Mouse (Mus musculus) layer of hippocampus, postnatal 25 days (tissue): ENCODE results near the gene Mau2. TPM values are rescaled to one million over a fixed set of nuclear protein-coding genes. Genes with fewer than 3 reads are reported as not detected.

Experiments used
- DNase-seq, 2 experiments: peaks; one replicate each; pipeline ENCODE4 v3.0.0; 2022; ENCODE audit warnings: mixed read lengths in 2 of 2, low spot score in 1 of 2; ENCODE audit errors: extremely low spot score in 1 of 2
- total RNA-seq, 2 experiments: library from RNA; stranded (reverse); gene quantifications; 2 replicates each; pipeline ENCODE4 v1.2.3; 2021

Mau2 gene
- total RNA-seq, 2 experiments from 2014 or later = 77.2 to 83.9 TPM

GRCm38 (mm10) chr8:69978456-69978855, 64.1 kb downstream of the Mau2 start:
- no peak for DNase-seq

GRCm38 (mm10) chr8:69974806-69975205, 67.7 kb downstream of the Mau2 start:
- no peak for DNase-seq

GRCm38 (mm10) chr8:69974194-69974614, 68.3 kb downstream of the Mau2 start:
- DNase-seq = peak; percentile 77 to 78

- DNase-seq = peak in 1 of 2 experiments; percentile 14
Measured at GRCm38 (mm10) chr8:69973442-69974161, 68.9 kb downstream of the Mau2 start.

- DNase-seq = no peak
Measured at GRCm38 (mm10) chr8:69973063-69973441, 69.5 kb downstream of the Mau2 start.

- no peak for DNase-seq
Measured at GRCm38 (mm10) chr8:69970880-69971279, 71.7 kb downstream of the Mau2 start.

GRCm38 (mm10) chr8:69967291-69967933, 75.1 kb downstream of the Mau2 start:
- DNase-seq = no peak

Other genes starting within 250 kb of the Mau2 start
- gene Gmip, start 234.1 kb downstream of the Mau2 start, total RNA-seq = 10 to 100 TPM; 10.9 to 15.2 TPM
- under 1 TPM; 0.35 to 0.37 TPM for gene Lpar2, start 220.3 kb downstream of the Mau2 start, total RNA-seq
- gene Pbx4, start 210.2 kb downstream of the Mau2 start, total RNA-seq = 10 to 100 TPM; 13.3 to 13.6 TPM
- gene Cilp2, start 155.0 kb downstream of the Mau2 start, total RNA-seq = 1 to 10 TPM in 1 of 2 experiments, under 1 TPM in 1; 0.89 to 1.3 TPM
- under 1 TPM; 0.27 to 0.28 TPM for gene Tssk6, start 140.6 kb downstream of the Mau2 start, total RNA-seq
- 100 to 1,000 TPM; 159 to 174 TPM for gene Ndufa13, start 140.2 kb downstream of the Mau2 start, total RNA-seq
- gene Yjefn3, start 140.0 kb downstream of the Mau2 start, total RNA-seq = 10 to 100 TPM; 29.0 to 37.5 TPM
- gene Gatad2a, start 46.4 kb downstream of the Mau2 start, total RNA-seq = 10 to 100 TPM; 30.7 TPM
- gene Sugp1, start 79 bp upstream of the Mau2 start, total RNA-seq = 10 to 100 TPM; 48.7 to 58.3 TPM
- gene Tm6sf2, start 30.2 kb upstream of the Mau2 start, total RNA-seq = 1 to 10 TPM; 2.9 to 4.9 TPM
- gene Hapln4, start 40.7 kb upstream of the Mau2 start, total RNA-seq = 10 to 100 TPM; 68.2 to 77.5 TPM
- 100 to 1,000 TPM; 188 to 207 TPM for gene Ncan, start 78.1 kb upstream of the Mau2 start, total RNA-seq
- gene Nr2c2ap, start 88.6 kb upstream of the Mau2 start, total RNA-seq = 10 to 100 TPM; 25.5 to 29.8 TPM
- 10 to 100 TPM; 11.8 to 12.0 TPM for gene Rfxank, start 96.4 kb upstream of the Mau2 start, total RNA-seq
- 10 to 100 TPM; 47.0 to 47.5 TPM for gene Borcs8, start 96.8 kb upstream of the Mau2 start, total RNA-seq
- gene Mef2b, start 97.0 kb upstream of the Mau2 start, total RNA-seq = not detected
- gene Tmem161a, start 129.6 kb upstream of the Mau2 start, total RNA-seq = 10 to 100 TPM; 48.7 to 59.9 TPM
- gene Slc25a42, start 169.6 kb upstream of the Mau2 start, total RNA-seq = 10 to 100 TPM; 34.9 to 42.0 TPM
- gene Sugp2, start 191.5 kb upstream of the Mau2 start, total RNA-seq = 100 to 1,000 TPM; 107 to 133 TPM
- 10 to 100 TPM; 43.4 to 49.4 TPM for gene Armc6, start 191.7 kb upstream of the Mau2 start, total RNA-seq
- 10 to 100 TPM; 84.4 to 86.0 TPM for gene Homer3, start 240.1 kb upstream of the Mau2 start, total RNA-seq